Mouse (Mus musculus) kidney, embryonic 15.5 days (tissue): ENCODE results near the gene Pdzrn4. TPM values are rescaled to one million over a fixed set of nuclear protein-coding genes. Genes with fewer than 3 reads are reported as not detected.

Source experiments
- ATAC-seq: fragments of 200-750 bp; cut with Nextera tagmentation; replicated peaks from 2 replicates; pipeline ENCODE4 v1.8.0; 2017; ENCODE audit warnings: moderate TSS enrichment; ENCODE audit not compliant: low FRiP score
- H3K27ac ChIP-seq: fragments of 300-500 bp; sonication (generic); 2 replicates; pipeline ENCODE4 v1.5.1; 2015; ENCODE audit warnings: mild to moderate bottlenecking, inconsistent platforms
- H3K27me3 ChIP-seq: fragments of 300-500 bp; sonication (generic); 2 replicates; pipeline ENCODE4 v1.6.1; 2015; ENCODE audit warnings: inconsistent platforms
- H3K36me3 ChIP-seq: fragments of 300-500 bp; sonication (generic); 2 replicates; pipeline ENCODE4 v1.6.1; 2015; ENCODE audit warnings: inconsistent platforms
- H3K4me1 ChIP-seq: fragments of 300-500 bp; sonication (generic); 2 replicates; pipeline ENCODE4 v1.6.1; 2015; ENCODE audit warnings: inconsistent platforms
- H3K4me2 ChIP-seq: fragments of 300-500 bp; sonication (generic); 2 replicates; pipeline ENCODE4 v1.6.1; 2015; ENCODE audit warnings: moderate library complexity, mild to moderate bottlenecking, inconsistent platforms
- H3K4me3 ChIP-seq: fragments of 300-500 bp; sonication (generic); replicated peaks from 2 replicates; pipeline ENCODE4 v1.5.1; 2015; ENCODE audit warnings: mild to moderate bottlenecking, inconsistent platforms
- H3K9ac ChIP-seq: fragments of 300-500 bp; sonication (generic); 2 replicates; pipeline ENCODE4 v1.6.1; 2015; ENCODE audit warnings: mild to moderate bottlenecking, inconsistent platforms
- H3K9me3 ChIP-seq: fragments of 300-500 bp; sonication (generic); replicated peaks from 2 replicates; pipeline ENCODE4 v1.6.1; 2016; ENCODE audit warnings: inconsistent platforms
- WGBS: fragments of 180-500 bp; shearing (Covaris S2); methylation state at CpG from one replicate; pipeline ENCODE4 v1.1.7; 2015; ENCODE audit warnings: mixed read lengths; 5-methylcytosine and 5-hydroxymethylcytosine counted together
- polyA plus RNA-seq: library from polyadenylated mRNA; unstranded; fragments of >200 nt; fragmentation: Nextera tagmentation; extraction: Ambion mirVana; gene quantifications from 2 replicates; pipeline ENCODE4 v1.2.1, GENCODE M21; 2015

Pdzrn4 gene
- polyA plus RNA-seq, 1 experiment from 2014 or later: 2.4 TPM

DNA sequence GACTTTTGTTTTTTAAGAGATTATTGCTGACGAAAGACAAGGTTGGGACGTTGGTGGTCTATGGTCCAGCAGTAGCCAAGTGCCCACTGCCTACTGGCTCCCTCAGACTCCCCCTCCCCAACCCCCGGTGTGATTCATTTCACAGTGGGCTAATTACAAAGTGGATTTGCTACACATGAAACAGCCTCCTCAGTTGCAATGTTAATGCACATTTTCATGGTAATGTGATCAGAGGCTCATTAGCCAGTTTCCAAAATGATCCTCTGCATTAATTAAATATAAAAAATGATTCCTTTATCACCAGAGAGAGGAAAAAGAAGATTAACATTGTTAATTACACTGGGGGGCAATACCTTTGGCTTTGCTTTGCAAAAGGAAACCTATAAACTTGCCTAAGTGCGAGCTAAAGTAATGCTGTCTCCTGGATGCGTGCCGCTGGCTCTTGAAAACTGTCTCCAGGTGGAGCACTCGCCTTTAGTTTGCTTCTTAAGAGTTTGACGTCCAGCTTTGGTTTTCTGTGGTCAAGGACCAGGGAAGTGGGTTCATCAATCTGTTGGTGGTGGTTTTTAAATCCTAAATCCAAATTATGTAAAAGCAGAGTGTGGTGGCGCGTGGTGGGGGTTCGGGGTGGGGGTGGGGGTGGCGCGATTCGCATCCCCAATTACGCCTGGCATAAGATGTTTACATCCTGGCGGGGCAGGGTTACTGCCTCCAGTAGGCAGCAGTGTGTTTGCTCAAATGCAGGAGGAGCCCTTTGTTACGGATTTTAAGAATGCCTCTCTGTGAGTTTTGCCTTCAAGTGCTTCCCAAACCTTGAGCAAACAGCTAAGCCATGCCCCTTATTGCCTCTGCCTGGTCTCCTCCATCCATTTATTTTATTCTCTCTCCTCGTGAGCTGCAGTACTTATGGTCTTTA lies 202.0 kb downstream of the Pdzrn4 start:
- 2% methylated on average over 18 of the region's 18 CpGs for WGBS
- no peak overlapping the region for H3K9ac ChIP-seq
- H3K4me1 ChIP-seq: peaks cover 29% of the 10 kb centered on the region
- peak overlapping the region; percentile 33 for H3K4me3 ChIP-seq
- no peaks in the 10 kb centered on the region for H3K9me3 ChIP-seq
- 0 out of 2 replicates have a peak, but pooled peaks cover 10% of the 10 kb centered on the region for H3K27me3 ChIP-seq
- H3K4me2 ChIP-seq: peak overlapping the region; percentile 60
- H3K27ac ChIP-seq: peak overlapping the region; percentile 5; the same call in 1 of the 2 replicates
- no peaks in the 10 kb centered on the region for H3K36me3 ChIP-seq
- no peak for ATAC-seq

DNA sequence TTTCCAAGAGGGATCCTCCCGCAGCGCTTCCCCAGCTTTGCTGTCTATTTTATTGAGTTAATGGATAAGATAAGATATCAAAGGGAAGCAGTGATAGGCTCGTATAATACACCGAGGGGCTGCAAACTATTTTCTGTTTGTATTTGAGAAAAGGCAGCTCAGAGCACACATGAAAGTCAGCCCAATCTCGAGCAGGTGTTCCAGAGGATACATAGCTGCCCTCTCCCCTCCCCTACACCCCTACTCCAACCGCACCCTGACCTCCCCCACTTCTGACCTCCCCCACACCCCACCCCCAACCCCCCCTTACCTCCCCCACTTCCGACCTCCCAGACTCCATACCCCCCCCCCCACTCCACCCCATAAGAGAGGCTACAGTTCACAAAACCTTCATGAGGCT lies 202.7 kb downstream of the Pdzrn4 start:
- Histone ChIP-seq H3K36me3 (no peaks in the 10 kb centered on the region), H3K27me3 (0 out of 2 replicates have a peak, but pooled peaks cover 10% of the 10 kb centered on the region), H3K9ac (no peak overlapping the region), H3K4me3 (peak overlapping the region; percentile 33), H3K4me1 (peaks cover 29% of the 10 kb centered on the region), H3K9me3 (no peaks in the 10 kb centered on the region), H3K27ac (peak overlapping the region; percentile 5; the same call in 1 of the 2 replicates), H3K4me2 (peak overlapping the region; percentile 60)
- WGBS: 6% methylated on average over 7 of the region's 7 CpGs
- ATAC-seq: 0 out of 2 replicates have a peak, but pooled peaks have one; percentile 24

DNA sequence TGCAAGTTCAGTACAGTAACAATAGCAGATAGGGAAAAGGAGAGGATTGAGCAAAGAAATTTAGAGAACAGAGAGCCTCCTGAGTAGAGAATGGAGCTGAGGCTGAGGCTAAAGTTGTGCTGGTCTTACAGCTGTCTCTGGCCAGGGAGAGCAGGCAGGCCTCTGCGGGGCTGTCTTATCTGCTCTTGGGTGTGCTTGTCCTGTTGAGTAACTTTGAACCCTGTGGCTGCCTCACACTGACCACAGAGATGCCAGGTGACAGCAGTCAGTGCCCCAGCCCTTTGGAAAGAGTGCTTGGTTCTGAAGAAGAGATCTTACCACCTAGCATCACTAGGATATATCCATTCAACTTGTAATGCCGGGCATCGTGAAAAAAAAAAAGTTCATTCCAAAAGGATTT lies 214.2 kb downstream of the Pdzrn4 start:
- Histone ChIP-seq H3K4me3 (no peak overlapping the region), H3K9ac (no peak overlapping the region), H3K4me2 (no peak overlapping the region), H3K27me3 (no peaks in the 10 kb centered on the region), H3K9me3 (no peaks in the 10 kb centered on the region), H3K36me3 (no peaks in the 10 kb centered on the region), H3K27ac (no peak overlapping the region), H3K4me1 (no peaks in the 10 kb centered on the region)
- WGBS: 81% methylated on average over 3 of the region's 3 CpGs
- ATAC-seq: no peak

DNA sequence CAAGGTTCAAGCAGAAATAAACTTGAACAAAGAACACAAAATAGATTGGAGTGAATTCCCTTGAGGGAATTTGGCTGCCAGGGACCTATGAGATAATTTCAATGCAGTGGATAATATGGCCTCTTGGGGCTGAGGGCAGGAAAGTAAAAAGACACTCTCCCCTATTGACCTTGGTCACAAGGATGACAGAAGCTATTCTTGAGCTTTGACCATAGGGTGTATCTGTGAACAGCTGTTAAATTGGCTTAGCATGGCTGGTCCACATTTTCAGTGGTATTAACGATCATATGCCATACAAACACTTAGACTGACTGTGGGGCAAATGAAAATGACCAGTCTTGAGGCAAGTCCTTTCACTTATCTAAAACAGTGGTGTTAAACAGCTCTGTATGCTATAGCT lies 215.7 kb downstream of the Pdzrn4 start:
- no peak for ATAC-seq
- H3K27ac ChIP-seq: no peak overlapping the region

DNA sequence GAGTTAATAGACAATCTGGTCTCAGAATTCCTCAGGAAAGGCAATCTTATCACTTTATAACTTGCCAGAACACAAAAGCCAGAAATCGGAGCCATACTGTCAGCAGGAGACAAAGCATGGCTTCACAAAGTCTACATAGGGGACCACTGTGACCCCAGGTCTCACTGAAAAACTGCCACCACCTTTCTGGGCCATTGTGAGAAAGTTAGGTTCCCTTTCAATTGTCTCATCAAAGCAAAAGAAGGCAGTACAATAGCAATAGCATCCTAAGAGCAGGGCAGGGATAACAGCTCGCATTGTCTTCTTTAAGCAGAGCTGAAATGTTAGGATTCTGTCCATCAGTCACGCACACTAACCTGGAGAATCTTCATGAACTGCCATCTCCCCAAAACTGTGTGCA lies 216.5 kb downstream of the Pdzrn4 start:
- WGBS: 86% methylated on average over 3 of the region's 3 CpGs

More for the DNA sequence above, 215.7 kb downstream of the Pdzrn4 start:
- no peak overlapping the region for H3K9ac ChIP-seq
- no peak overlapping the region for H3K4me2 ChIP-seq
- H3K4me1 ChIP-seq: no peaks in the 10 kb centered on the region
- H3K36me3 ChIP-seq: no peaks in the 10 kb centered on the region
- no peaks in the 10 kb centered on the region for H3K27me3 ChIP-seq
- WGBS: 82% methylated on average over 1 of the region's 1 CpGs
- no peak overlapping the region for H3K4me3 ChIP-seq
- H3K9me3 ChIP-seq: no peaks in the 10 kb centered on the region

DNA sequence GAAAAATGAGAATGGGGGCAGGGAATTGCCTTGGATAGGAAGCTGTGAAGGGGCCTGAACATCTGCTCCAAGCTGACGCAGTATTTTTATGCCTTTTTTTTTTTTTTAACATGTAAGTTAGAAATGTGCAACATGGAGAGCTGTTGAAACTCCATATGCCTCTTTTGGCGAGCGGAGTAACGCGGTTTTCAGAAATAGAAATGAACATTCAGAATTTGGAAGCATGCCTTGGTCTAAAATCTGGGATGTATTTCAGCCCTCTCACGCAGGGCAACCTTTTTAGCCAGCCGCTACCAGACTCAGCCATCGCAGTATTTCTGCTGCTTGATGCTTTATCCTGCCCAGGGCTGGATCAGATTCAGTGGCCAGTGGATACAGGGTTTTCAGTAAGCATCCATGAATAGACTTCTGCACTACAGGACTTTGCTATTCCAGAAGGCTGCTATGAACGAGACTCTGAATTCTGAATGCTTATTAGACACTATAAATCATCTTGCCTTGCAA lies 225.1 kb downstream of the Pdzrn4 start:
- Histone ChIP-seq H3K4me2 (no peak overlapping the region), H3K9me3 (no peaks in the 10 kb centered on the region), H3K27me3 (no peaks in the 10 kb centered on the region), H3K4me1 (no peaks in the 10 kb centered on the region), H3K4me3 (no peak overlapping the region), H3K36me3 (no peaks in the 10 kb centered on the region), H3K27ac (no peak overlapping the region), H3K9ac (no peak overlapping the region)
- no peak for ATAC-seq
- 78% methylated on average over 9 of the region's 9 CpGs for WGBS

More for the DNA sequence above, 216.5 kb downstream of the Pdzrn4 start:
- Histone ChIP-seq H3K9ac (no peak overlapping the region), H3K4me2 (no peak overlapping the region), H3K27ac (no peak overlapping the region), H3K4me1 (no peaks in the 10 kb centered on the region), H3K4me3 (no peak overlapping the region), H3K27me3 (no peaks in the 10 kb centered on the region), H3K36me3 (no peaks in the 10 kb centered on the region), H3K9me3 (no peaks in the 10 kb centered on the region)
- no peak for ATAC-seq

DNA sequence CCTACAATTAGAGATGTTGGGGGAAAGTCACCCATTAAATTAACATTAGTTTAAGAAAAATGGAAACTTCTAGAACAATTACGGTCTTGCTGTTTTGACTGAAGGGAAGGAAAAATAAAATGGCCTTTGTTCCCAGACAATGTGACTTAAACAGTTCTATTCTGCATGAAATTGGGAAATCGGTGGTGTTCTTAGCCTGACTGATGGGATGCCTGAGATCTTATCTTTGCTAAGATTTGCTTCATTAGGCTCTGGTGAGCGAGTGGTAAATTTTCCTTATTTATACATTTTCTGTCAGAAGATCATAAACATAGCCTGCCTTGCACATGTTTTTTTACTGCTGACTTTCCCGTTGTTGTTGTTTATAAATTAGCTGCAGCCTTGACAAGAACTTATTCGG lies 225.6 kb downstream of the Pdzrn4 start:
- H3K4me2 ChIP-seq: no peak overlapping the region
- WGBS: 56% methylated on average over 5 of the region's 5 CpGs
- H3K27me3 ChIP-seq: no peaks in the 10 kb centered on the region
- no peak overlapping the region for H3K9ac ChIP-seq
- ATAC-seq: no peak
- H3K4me3 ChIP-seq: no peak overlapping the region
- no peaks in the 10 kb centered on the region for H3K4me1 ChIP-seq
- H3K36me3 ChIP-seq: no peaks in the 10 kb centered on the region
- no peak overlapping the region for H3K27ac ChIP-seq
- H3K9me3 ChIP-seq: no peaks in the 10 kb centered on the region

DNA sequence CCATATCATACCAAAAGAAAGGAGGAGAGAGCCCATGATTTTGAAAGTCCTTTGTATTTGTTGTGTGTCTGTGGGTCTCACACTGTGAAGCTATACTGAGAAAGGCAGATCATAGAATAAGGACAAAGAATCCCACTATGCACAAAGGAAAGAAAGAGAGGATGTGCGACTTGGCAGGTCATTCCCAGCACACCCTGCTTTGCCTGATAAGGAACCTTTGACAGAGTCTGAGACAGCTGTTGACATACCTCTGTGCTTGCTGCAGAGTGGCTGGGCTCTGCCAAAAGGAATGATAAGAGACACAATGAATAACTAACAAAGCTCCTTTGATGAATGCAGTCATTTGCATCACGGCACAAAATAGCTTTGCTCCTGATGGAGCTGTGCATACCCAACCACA lies 232.5 kb downstream of the Pdzrn4 start:
- Histone ChIP-seq H3K36me3 (no peaks in the 10 kb centered on the region), H3K4me2 (no peak overlapping the region), H3K9me3 (no peaks in the 10 kb centered on the region), H3K4me1 (no peaks in the 10 kb centered on the region), H3K4me3 (no peak overlapping the region), H3K27me3 (no peaks in the 10 kb centered on the region), H3K9ac (no peak overlapping the region), H3K27ac (no peak overlapping the region)
- ATAC-seq: no peak
- WGBS: 51% methylated on average over 2 of the region's 2 CpGs

DNA sequence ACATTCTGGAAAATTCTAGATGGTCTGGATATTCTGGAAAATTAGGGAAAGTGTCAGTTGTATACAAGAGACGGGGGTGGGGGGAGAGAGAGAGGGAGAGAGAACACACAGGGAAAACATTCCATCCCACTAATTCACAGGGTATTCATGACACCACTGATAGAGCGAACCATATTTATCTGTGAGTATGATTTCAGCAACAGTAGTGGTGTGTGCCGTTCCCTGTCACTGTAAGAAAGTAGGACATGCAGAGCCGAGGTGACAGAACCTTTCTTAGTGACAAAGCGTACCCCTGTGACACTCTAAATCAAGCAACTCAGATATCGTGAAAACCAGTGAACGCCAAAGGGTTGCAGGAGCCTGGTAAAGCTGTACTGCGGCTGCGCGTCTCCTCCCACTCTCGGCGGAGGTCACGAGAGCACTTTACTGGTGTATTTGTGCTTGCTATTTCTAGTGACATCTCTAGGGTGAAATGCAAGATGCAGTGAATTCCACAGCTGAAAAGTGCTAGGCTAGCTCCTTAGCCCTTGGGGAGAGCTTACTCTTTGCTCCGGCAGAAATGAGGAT lies 237.4 kb downstream of the Pdzrn4 start:
- ATAC-seq: no peak
- Histone ChIP-seq H3K9ac (no peak overlapping the region), H3K27ac (no peak overlapping the region), H3K27me3 (no peaks in the 10 kb centered on the region), H3K4me3 (no peak overlapping the region), H3K4me1 (no peaks in the 10 kb centered on the region), H3K36me3 (no peaks in the 10 kb centered on the region), H3K9me3 (no peaks in the 10 kb centered on the region), H3K4me2 (no peak overlapping the region)
- 71% methylated on average over 14 of the region's 14 CpGs for WGBS

DNA sequence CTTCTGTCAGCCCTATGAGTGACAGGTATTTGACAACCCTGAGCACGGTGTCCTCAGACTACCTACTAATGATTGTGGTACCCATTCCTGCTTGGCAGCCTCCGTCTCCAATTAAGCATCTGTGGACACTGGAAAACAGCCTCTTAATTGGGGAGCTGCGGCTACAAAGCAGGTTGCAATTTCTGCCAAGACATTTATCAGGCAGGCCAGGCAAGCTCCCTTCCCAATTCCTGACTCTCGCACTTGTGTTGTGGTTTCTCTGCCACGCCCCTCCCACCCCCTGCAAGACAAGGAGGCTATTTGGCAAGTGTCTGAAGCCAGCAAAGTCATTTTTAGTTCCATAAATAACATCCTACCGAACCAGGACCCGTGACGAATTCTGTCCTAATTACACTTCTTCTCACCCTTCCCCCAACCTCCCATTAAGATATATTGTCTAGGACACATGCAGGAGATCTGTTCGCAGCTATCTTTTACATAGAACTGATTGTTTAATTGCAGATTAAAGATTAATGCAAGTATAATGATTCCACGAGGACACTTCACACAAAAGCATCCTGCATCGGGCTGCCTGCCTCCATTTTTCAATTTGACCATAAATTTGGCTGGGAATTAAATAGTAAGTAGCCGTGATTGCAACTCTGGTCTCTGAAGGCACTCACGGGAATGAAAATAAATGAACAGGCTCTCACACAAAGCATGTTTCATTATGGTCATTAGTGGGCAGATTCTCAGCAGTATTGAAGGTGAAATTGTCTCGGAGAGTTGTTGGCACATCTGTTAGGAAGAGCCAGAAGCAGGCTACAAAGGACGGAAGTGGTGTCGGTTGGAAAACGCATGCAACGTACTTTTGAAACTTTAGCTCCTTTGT lies 243.8 kb downstream of the Pdzrn4 start:
- Histone ChIP-seq H3K4me2 (no peak overlapping the region), H3K27me3 (no peaks in the 10 kb centered on the region), H3K36me3 (no peaks in the 10 kb centered on the region), H3K4me1 (peaks cover 8% of the 10 kb centered on the region), H3K4me3 (no peak overlapping the region), H3K9ac (no peak overlapping the region), H3K27ac (no peak overlapping the region), H3K9me3 (no peaks in the 10 kb centered on the region)
- 42% methylated on average over 18 of the region's 18 CpGs for WGBS
- ATAC-seq: 0 out of 2 replicates have a peak, but pooled peaks have one; percentile 22

DNA sequence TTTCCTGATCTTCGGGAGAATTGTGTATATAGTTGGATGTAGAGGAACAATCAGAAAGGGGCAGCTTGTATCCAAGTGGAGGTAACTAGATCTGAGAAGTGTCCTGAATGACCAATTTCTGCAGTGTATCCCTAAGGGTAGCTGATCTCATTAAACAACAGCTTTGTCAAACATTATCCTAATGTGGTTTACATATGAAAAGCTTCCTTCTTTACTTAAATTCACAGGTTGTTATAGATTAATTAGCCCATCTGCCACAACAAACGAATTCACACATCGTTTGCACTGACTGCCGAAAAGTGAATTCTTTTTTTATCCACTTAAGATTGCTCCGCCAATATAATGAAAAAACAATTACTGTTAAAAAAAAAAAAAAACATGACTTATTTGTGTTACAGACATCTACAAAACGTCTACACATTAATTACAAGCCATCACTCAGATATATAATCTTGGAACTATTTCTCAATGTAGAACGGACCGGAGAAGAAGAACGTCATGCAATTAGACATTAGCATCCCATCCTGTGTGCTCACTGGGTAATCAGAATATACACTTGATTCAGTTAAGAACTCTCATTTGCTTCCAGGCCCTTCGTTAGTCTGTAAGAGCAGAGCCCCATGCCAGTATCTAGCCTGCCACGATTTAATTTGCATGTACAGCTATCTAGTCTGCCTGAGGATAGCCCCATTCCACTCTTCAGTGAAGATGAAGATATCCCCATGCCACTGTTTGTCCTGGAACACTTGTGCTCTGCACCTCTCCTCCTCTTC lies 274.8 kb downstream of the Pdzrn4 start:
- Histone ChIP-seq H3K4me1 (no peaks in the 10 kb centered on the region), H3K27ac (no peak overlapping the region), H3K27me3 (no peaks in the 10 kb centered on the region), H3K4me2 (no peak overlapping the region), H3K9me3 (no peaks in the 10 kb centered on the region), H3K4me3 (no peak overlapping the region), H3K36me3 (no peaks in the 10 kb centered on the region), H3K9ac (no peak overlapping the region)
- ATAC-seq: no peak
- WGBS: 82% methylated on average over 11 of the region's 11 CpGs
